Mouse (Mus musculus): Measurements from ENCODE around the gene Cdc45. TPM values are rescaled to one million over a fixed set of nuclear protein-coding genes. Genes with fewer than 3 reads are reported as not detected.

The Cdc45 gene
- polyA plus RNA-seq, 1 experiment from 2014 or later = 6.5 TPM

DNA sequence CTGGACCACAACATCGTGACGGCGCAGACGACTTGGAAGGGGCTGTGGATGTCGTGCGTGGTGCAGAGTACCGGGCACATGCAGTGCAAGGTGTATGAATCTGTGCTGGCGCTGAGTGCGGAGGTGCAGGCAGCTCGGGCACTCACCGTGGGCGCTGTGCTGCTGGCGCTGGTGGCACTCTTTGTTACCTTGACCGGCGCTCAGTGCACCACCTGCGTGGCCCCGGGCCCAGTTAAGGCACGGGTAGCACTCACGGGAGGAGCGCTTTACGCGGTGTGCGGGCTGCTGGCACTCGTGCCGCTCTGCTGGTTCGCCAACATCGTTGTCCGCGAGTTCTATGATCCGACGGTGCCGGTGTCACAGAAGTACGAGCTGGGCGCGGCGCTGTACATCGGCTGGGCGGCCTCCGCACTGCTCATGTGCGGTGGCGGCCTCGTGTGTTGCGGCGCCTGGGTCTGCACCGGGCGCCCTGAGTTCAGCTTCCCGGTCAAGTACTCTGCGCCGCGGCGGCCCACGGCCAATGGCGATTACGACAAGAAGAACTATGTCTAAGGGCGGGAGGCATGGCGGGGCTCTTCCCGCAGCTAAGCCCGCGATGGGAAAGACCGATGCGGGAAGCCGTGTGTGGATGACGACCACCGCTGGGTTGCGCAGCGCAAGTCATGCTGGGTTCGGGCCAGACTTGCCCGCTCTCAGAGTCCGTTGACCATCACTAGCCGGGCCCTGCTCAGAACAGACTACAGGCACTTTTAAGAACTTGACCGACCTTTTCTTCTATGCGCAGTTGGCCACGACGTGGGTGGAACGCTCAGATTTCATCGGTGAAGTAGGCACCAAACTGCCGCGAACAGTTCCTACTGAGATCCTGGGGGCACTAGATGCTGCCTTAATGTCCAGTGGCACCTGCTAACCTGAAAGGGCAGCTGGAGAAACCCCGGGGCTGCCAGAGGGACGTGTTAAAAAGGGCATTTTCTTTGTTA, 34.4 kb downstream of the Cdc45 start:
- no peaks in the 10 kb centered on the region for H3K9me3 ChIP-seq (ENCODE audit: control insufficient read depth, low read length)
- H3K4me1 ChIP-seq (replicated peaks; ENCODE audit: control insufficient read depth, insufficient read depth, low read length) = peaks cover 6% of the 10 kb centered on the region; the same call in 1 of the 2 replicates
- no peaks in the 10 kb centered on the region for H3K36me3 ChIP-seq (replicated peaks; ENCODE audit: control insufficient read depth, insufficient read depth)
- H3K4me2 ChIP-seq (replicated peaks) = peak overlapping the region; percentile 79
- peak overlapping the region; percentile 54 for H3K9ac ChIP-seq
- ATAC-seq (ENCODE audit: low FRiP score) (peak; percentile 75), DNase-seq (ENCODE audit: low spot score) (no peak)
- H3K27ac ChIP-seq = peak overlapping the region; percentile 38
- H3K4me3 ChIP-seq (replicated peaks; ENCODE audit: low read length) = peak overlapping the region; percentile 48
- peaks cover 43% of the 10 kb centered on the region for H3K27me3 ChIP-seq (ENCODE audit: control insufficient read depth, insufficient read depth, low read length)
- WGBS = 2% methylated on average over 75 of the region's 80 CpGs

DNA sequence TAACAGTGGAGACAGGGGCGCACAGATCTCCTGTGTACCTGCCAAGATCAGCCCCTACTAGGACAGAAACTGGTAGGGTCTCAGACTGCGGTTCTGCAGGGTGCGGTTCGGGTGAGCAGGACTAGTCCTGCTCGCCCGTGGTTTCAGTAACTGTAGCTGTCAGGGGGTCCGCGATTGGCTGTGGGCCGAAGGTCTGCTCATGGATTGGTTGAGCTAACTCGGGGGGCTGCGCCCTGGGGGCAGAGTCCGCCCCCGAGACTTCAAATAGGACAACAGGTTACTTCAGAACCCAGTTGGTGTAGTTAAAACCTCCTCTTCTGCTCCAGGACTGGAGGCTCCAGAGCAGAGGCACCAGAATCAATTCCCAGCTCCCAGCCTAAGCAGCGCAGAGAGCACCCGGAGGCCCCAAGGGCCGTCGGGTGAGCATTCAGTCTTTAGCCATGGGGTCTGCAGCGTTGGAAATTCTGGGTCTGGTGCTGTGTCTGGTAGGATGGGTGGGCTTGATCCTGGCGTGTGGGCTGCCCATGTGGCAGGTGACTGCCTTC, 35.2 kb downstream of the Cdc45 start, which contains the start of gene Cldn5:
TSS of gene Cldn5 (plus strand) at position 292 of the 545 bp plus-strand sequence.
- Histone ChIP-seq H3K36me3 (replicated peaks; ENCODE audit: control insufficient read depth, insufficient read depth) (no peaks in the 10 kb centered on the region), H3K4me1 (replicated peaks; ENCODE audit: control insufficient read depth, insufficient read depth, low read length) (peaks cover 6% of the 10 kb centered on the region; the same call in 1 of the 2 replicates), H3K9ac (peak within 1 kb of the TSS; percentile 54), H3K9me3 (ENCODE audit: control insufficient read depth, low read length) (no peaks in the 10 kb centered on the region), H3K4me3 (replicated peaks; ENCODE audit: low read length) (peak within 1 kb of the TSS; percentile 48), H3K4me2 (replicated peaks) (peak within 1 kb of the TSS; percentile 79), H3K27me3 (ENCODE audit: control insufficient read depth, insufficient read depth, low read length) (peaks cover 43% of the 10 kb centered on the region), H3K27ac (peak within 1 kb of the TSS; percentile 38)
- WGBS = 8% methylated on average over 19 of the region's 19 CpGs
- ATAC-seq (ENCODE audit: low FRiP score) (peak; percentile 39; the same call in 1 of the 2 replicates), DNase-seq (ENCODE audit: low spot score) (no peak)

- Histone ChIP-seq H3K9ac (no peak overlapping the region), H3K27ac (no peak overlapping the region), H3K36me3 (replicated peaks; ENCODE audit: control insufficient read depth, insufficient read depth) (no peaks in the 10 kb centered on the region), H3K27me3 (ENCODE audit: control insufficient read depth, insufficient read depth, low read length) (peaks cover 43% of the 10 kb centered on the region), H3K9me3 (ENCODE audit: control insufficient read depth, low read length) (0 out of 2 replicates have a peak, but pooled peaks cover 3% of the 10 kb centered on the region), H3K4me2 (replicated peaks) (peak overlapping the region; percentile 79), H3K4me3 (replicated peaks; ENCODE audit: low read length) (peak overlapping the region; percentile 48), H3K4me1 (replicated peaks; ENCODE audit: control insufficient read depth, insufficient read depth, low read length) (peaks cover 6% of the 10 kb centered on the region; the same call in 1 of the 2 replicates)
- no peak for ATAC-seq (ENCODE audit: low FRiP score)
- 23% methylated on average over 18 of the region's 18 CpGs for WGBS
- DNase-seq (ENCODE audit: low spot score) = no peak
These were observed 35.9 kb downstream of the Cdc45 start for GRCm38 (mm10) chr16:18775621-18776555.

- ATAC-seq (ENCODE audit: low FRiP score) (no peak), DNase-seq (ENCODE audit: low spot score) (no peak)
- Histone ChIP-seq H3K4me1 (replicated peaks; ENCODE audit: control insufficient read depth, insufficient read depth, low read length) (peaks cover 6% of the 10 kb centered on the region; the same call in 1 of the 2 replicates), H3K27me3 (ENCODE audit: control insufficient read depth, insufficient read depth, low read length) (peaks cover 39% of the 10 kb centered on the region), H3K4me3 (replicated peaks; ENCODE audit: low read length) (no peak overlapping the region), H3K9ac (no peak overlapping the region), H3K4me2 (replicated peaks) (no peak overlapping the region), H3K9me3 (ENCODE audit: control insufficient read depth, low read length) (0 out of 2 replicates have a peak, but pooled peaks cover 3% of the 10 kb centered on the region), H3K36me3 (replicated peaks; ENCODE audit: control insufficient read depth, insufficient read depth) (no peaks in the 10 kb centered on the region), H3K27ac (no peak overlapping the region)
- WGBS = 14% methylated on average over 2 of the region's 2 CpGs
These were observed 37.9 kb downstream of the Cdc45 start for GRCm38 (mm10) chr16:18773936-18774335.

- Histone ChIP-seq H3K4me3 (replicated peaks; ENCODE audit: low read length) (no peak overlapping the region), H3K36me3 (replicated peaks; ENCODE audit: control insufficient read depth, insufficient read depth) (no peaks in the 10 kb centered on the region), H3K4me2 (replicated peaks) (no peak overlapping the region), H3K27me3 (ENCODE audit: control insufficient read depth, insufficient read depth, low read length) (no peaks in the 10 kb centered on the region), H3K27ac (no peak overlapping the region), H3K4me1 (replicated peaks; ENCODE audit: control insufficient read depth, insufficient read depth, low read length) (no peaks in the 10 kb centered on the region), H3K9ac (no peak overlapping the region), H3K9me3 (ENCODE audit: control insufficient read depth, low read length) (0 out of 2 replicates have a peak, but pooled peaks cover 3% of the 10 kb centered on the region)
- 71% methylated on average over 1 of the region's 1 CpGs for WGBS
- ATAC-seq (ENCODE audit: low FRiP score) (no peak), DNase-seq (ENCODE audit: low spot score) (no peak)
These were observed 42.3 kb downstream of the Cdc45 start for GRCm38 (mm10) chr16:18769501-18769900.

DNA sequence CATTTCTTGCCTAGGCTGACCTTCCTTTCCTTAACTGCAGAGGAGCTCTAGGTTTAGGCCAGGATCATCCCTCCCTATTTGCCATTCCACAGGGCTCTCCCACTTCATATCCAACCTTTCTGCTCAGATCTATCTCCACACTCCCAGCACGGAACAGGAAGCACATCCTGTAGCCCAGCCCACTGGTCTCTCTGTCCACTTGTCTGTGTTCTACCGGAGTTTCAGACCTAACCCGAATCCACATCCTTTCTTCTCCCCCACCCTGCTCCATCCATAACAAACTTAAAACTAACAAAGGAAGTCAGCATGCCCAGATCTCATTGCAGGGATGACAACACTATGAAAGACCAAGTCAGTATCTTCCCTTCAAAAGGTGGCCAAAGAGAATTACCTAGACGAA, 45.4 kb downstream of the Cdc45 start:
- no peaks in the 10 kb centered on the region for H3K36me3 ChIP-seq (replicated peaks; ENCODE audit: control insufficient read depth, insufficient read depth)
- no peaks in the 10 kb centered on the region for H3K4me1 ChIP-seq (replicated peaks; ENCODE audit: control insufficient read depth, insufficient read depth, low read length)
- no peak for DNase-seq (ENCODE audit: low spot score)
- no peak overlapping the region for H3K9ac ChIP-seq
- H3K4me3 ChIP-seq (replicated peaks; ENCODE audit: low read length) = no peak overlapping the region
- no peaks in the 10 kb centered on the region for H3K27me3 ChIP-seq (ENCODE audit: control insufficient read depth, insufficient read depth, low read length)
- WGBS = 82% methylated on average over 4 of the region's 4 CpGs
- no peak overlapping the region for H3K27ac ChIP-seq
- 0 out of 2 replicates have a peak, but pooled peaks cover 3% of the 10 kb centered on the region for H3K9me3 ChIP-seq (ENCODE audit: control insufficient read depth, low read length)
- no peak for ATAC-seq (ENCODE audit: low FRiP score)
- H3K4me2 ChIP-seq (replicated peaks) = no peak overlapping the region

GRCm38 (mm10) chr16:18762960-18763359, 48.8 kb downstream of the Cdc45 start:
- ATAC-seq (ENCODE audit: low FRiP score) = no peak
- no peak for DNase-seq (ENCODE audit: low spot score)
- Histone ChIP-seq H3K4me1 (replicated peaks; ENCODE audit: control insufficient read depth, insufficient read depth, low read length) (no peaks in the 10 kb centered on the region), H3K36me3 (replicated peaks; ENCODE audit: control insufficient read depth, insufficient read depth) (no peaks in the 10 kb centered on the region), H3K27ac (no peak overlapping the region), H3K27me3 (ENCODE audit: control insufficient read depth, insufficient read depth, low read length) (no peaks in the 10 kb centered on the region), H3K4me2 (replicated peaks) (no peak overlapping the region), H3K9ac (no peak overlapping the region), H3K4me3 (replicated peaks; ENCODE audit: low read length) (no peak overlapping the region), H3K9me3 (ENCODE audit: control insufficient read depth, low read length) (peaks cover 4% of the 10 kb centered on the region; the same call in 1 of the 2 replicates)
- WGBS = 84% methylated on average over 3 of the region's 3 CpGs

DNA sequence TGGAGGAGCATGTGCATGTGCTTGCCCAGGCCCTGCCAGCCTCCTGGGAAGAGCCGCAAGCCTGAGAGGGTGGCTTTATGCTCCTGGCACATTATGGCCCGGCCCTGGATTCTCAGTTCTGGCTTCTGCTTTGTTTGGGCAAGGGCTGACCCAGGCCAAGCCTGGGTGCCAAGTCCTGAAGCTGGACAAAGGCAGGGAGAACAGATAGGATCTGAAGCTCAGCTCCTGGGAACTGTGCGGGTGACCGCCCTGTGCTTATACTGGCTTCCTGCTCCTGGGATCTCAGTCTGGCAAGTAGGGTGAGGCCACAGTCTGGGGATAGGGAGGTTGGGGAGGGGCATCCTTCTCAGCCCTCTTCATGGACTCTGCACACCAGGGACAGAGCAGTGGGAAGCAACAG, 50.1 kb downstream of the Cdc45 start:
- H3K4me3 ChIP-seq (replicated peaks; ENCODE audit: low read length) = no peak overlapping the region
- H3K27me3 ChIP-seq (ENCODE audit: control insufficient read depth, insufficient read depth, low read length) = no peaks in the 10 kb centered on the region
- H3K4me2 ChIP-seq (replicated peaks) = no peak overlapping the region
- 90% methylated on average over 4 of the region's 4 CpGs for WGBS
- no peaks in the 10 kb centered on the region for H3K4me1 ChIP-seq (replicated peaks; ENCODE audit: control insufficient read depth, insufficient read depth, low read length)
- H3K36me3 ChIP-seq (replicated peaks; ENCODE audit: control insufficient read depth, insufficient read depth) = no peaks in the 10 kb centered on the region
- DNase-seq (ENCODE audit: low spot score) (no peak), ATAC-seq (ENCODE audit: low FRiP score) (no peak)
- no peak overlapping the region for H3K9ac ChIP-seq
- peaks cover 4% of the 10 kb centered on the region; the same call in 1 of the 2 replicates for H3K9me3 ChIP-seq (ENCODE audit: control insufficient read depth, low read length)
- H3K27ac ChIP-seq = no peak overlapping the region
